In genomic region chr1:150587410-150587809, GRCm38 (mm10) we compare ENCODE assay signal across 16 mouse cellular contexts.
DNase-seq lines count a peak whose midpoint lies in the region; ATAC-seq lines count a peak whose summit lies in the region.
"Had no signal": no experiment of that assay in that cellular context is flagged by ENCODE, and none has a peak within 500 bp of the region (broad histone marks: within the 10 kb centered on the region; RNA-seq: fewer than 3 reads in every experiment).

No protein-coding gene starts in this region.

- no peak overlapping the region for H3K9ac ChIP-seq in forebrain, embryonic 15.5 days (replicated peaks)
- H3K9ac ChIP-seq in hindbrain, embryonic 16.5 days (ENCODE audit: low read depth, low read length) = no peak overlapping the region
- H3K9ac ChIP-seq in neural tube, embryonic 12.5 days = no peak overlapping the region
- H3K9ac ChIP-seq: liver, embryonic 15.5 days had no signal

- H3K4me3 ChIP-seq in forebrain, embryonic 10.5 days = no peak overlapping the region
- H3K4me3 ChIP-seq in forebrain, embryonic 15.5 days = no peak overlapping the region
- no peak overlapping the region for H3K4me3 ChIP-seq in hindbrain, embryonic 16.5 days (ENCODE audit: low read length)
- no peak overlapping the region for H3K4me3 ChIP-seq in neural tube, embryonic 12.5 days
- H3K4me3 ChIP-seq: liver, embryonic 15.5 days had no signal

- peak; percentile 19 for DNase-seq in forebrain, embryonic 10.5 days (ENCODE audit: extremely low spot score, low spot score)
- peak; percentile 13 for DNase-seq in embryo, embryonic 9.5 days (ENCODE audit: extremely low spot score)
- DNase-seq in lung, adult 18-20 months = no peak
- no peak for DNase-seq in frontal cortex, postnatal 10 days (ENCODE audit: low spot score in 2 of 2)
- DNase-seq: adrenal gland, postnatal 25 days; cerebellum, postnatal 14 days; gastrocnemius, postnatal 36 days; kidney, adult 9 months; lung, postnatal 36 days had no signal

- ATAC-seq in forebrain, embryonic 15.5 days (replicated peaks) = no peak
- ATAC-seq in hindbrain, embryonic 16.5 days = peak; percentile 80
- peak; percentile 51; the same call in 1 of the 2 replicates for ATAC-seq in neural tube, embryonic 12.5 days (ENCODE audit: low FRiP score, low read depth)
- ATAC-seq in granulocyte monocyte progenitor cell, adult 5-6 weeks (replicated peaks; ENCODE audit: poor library complexity, severe bottlenecking) = no peak
- ATAC-seq: activated CD4-positive, CD25-positive, alpha-beta regulatory T cell, adult 4 months had no signal

- peaks cover 12% of the 10 kb centered on the region for H3K4me1 ChIP-seq in forebrain, embryonic 10.5 days
- peaks cover 4% of the 10 kb centered on the region; the same call in 1 of the 2 replicates for H3K4me1 ChIP-seq in forebrain, embryonic 15.5 days
- no peaks in the 10 kb centered on the region for H3K4me1 ChIP-seq in hindbrain, embryonic 16.5 days (ENCODE audit: control insufficient read depth, insufficient read depth, low read depth, low read length)
- H3K4me1 ChIP-seq in neural tube, embryonic 12.5 days = 0 out of 2 replicates have a peak, but pooled peaks cover 9% of the 10 kb centered on the region
- H3K4me1 ChIP-seq: liver, embryonic 15.5 days had no signal

- peaks cover 77% of the 10 kb centered on the region for H3K27me3 ChIP-seq in forebrain, embryonic 10.5 days (ENCODE audit: poor library complexity, severe bottlenecking)
- no peaks in the 10 kb centered on the region for H3K27me3 ChIP-seq in forebrain, embryonic 15.5 days
- peaks cover 10% of the 10 kb centered on the region; the same call in 1 of the 2 replicates for H3K27me3 ChIP-seq in hindbrain, embryonic 16.5 days (replicated peaks; ENCODE audit: control insufficient read depth, insufficient read depth, low read length)
- no peaks in the 10 kb centered on the region for H3K27me3 ChIP-seq in neural tube, embryonic 12.5 days (replicated peaks)
- H3K27me3 ChIP-seq: CH12.LX; liver, embryonic 15.5 days had no signal

- peaks cover 4% of the 10 kb centered on the region; the same call in 1 of the 2 replicates for H3K36me3 ChIP-seq in forebrain, embryonic 10.5 days (replicated peaks)
- H3K36me3 ChIP-seq in forebrain, embryonic 15.5 days = no peaks in the 10 kb centered on the region
- no peaks in the 10 kb centered on the region for H3K36me3 ChIP-seq in hindbrain, embryonic 16.5 days (ENCODE audit: control insufficient read depth, insufficient read depth, low read length)
- no peaks in the 10 kb centered on the region for H3K36me3 ChIP-seq in neural tube, embryonic 12.5 days
- H3K36me3 ChIP-seq: liver, embryonic 15.5 days had no signal

- H3K9me3 ChIP-seq in forebrain, embryonic 10.5 days = no peaks in the 10 kb centered on the region
- H3K9me3 ChIP-seq in forebrain, embryonic 15.5 days = no peaks in the 10 kb centered on the region
- H3K9me3 ChIP-seq in hindbrain, embryonic 16.5 days (ENCODE audit: control insufficient read depth, low read length) = no peaks in the 10 kb centered on the region
- no peaks in the 10 kb centered on the region for H3K9me3 ChIP-seq in neural tube, embryonic 12.5 days
- H3K9me3 ChIP-seq: liver, embryonic 15.5 days had no signal

- H3K27ac ChIP-seq in forebrain, embryonic 10.5 days = no peak overlapping the region
- no peak overlapping the region for H3K27ac ChIP-seq in forebrain, embryonic 15.5 days (replicated peaks)
- H3K27ac ChIP-seq in hindbrain, embryonic 16.5 days (ENCODE audit: low read depth, low read length) = no peak overlapping the region
- H3K27ac ChIP-seq in neural tube, embryonic 12.5 days = no peak overlapping the region
- H3K27ac ChIP-seq: liver, embryonic 15.5 days had no signal

- H3K4me2 ChIP-seq in forebrain, embryonic 15.5 days (replicated peaks) = no peak overlapping the region
- H3K4me2 ChIP-seq in hindbrain, embryonic 16.5 days (ENCODE audit: low read length) = no peak overlapping the region
- H3K4me2 ChIP-seq in neural tube, embryonic 12.5 days (replicated peaks) = no peak overlapping the region
- H3K4me2 ChIP-seq: liver, embryonic 15.5 days had no signal

Comparison
In these comparisons a context has a peak if more than half of its experiments do, and no peak if none do; other contexts are left out.
1. DNase-seq: peak in forebrain, embryonic 10.5 days (single experiment) and embryo, embryonic 9.5 days (single experiment); none in lung, adult 18-20 months (0 of 2) and frontal cortex, postnatal 10 days (0 of 2).
2. ATAC-seq: peak in hindbrain, embryonic 16.5 days (single experiment) and neural tube, embryonic 12.5 days (single experiment); none in forebrain, embryonic 15.5 days (single experiment) and granulocyte monocyte progenitor cell, adult 5-6 weeks (single experiment).